Mouse (Mus musculus) heart, postnatal 0 days (tissue): ENCODE measurements at regions not wholly inside any gene's neighbourhood (a gene's known extent, or its start where the extent isn't known, plus 50 kb on each side); places are given as distances from the start of the nearest gene placed in this dataset.

Experiments
- CTCF ChIP-seq: IDR thresholded peaks from 2 replicates; pipeline ENCODE4 v1.5.1; 2016; ENCODE audit warnings: antibody characterized with exemption, control low read depth, low read depth
- EP300 ChIP-seq: IDR thresholded peaks from 2 replicates; pipeline ENCODE4 v1.6.1; 2016; ENCODE audit warnings: antibody characterized with exemption, low read depth

GRCm38 (mm10) chr4:29183818-29184217 lies 370.9 kb downstream of the Epha7 start:
- no peak for TF ChIP-seq CTCF
- TF ChIP-seq EP300 = no peak
